Mouse (Mus musculus) C2C12 (cell line): Measurements from ENCODE around the gene Rnf220. TPM values are rescaled to one million over a fixed set of nuclear protein-coding genes. Genes with fewer than 3 reads are reported as not detected.

Experiments used
- H3K27me3 ChIP-seq: one replicate; pipeline ENCODE4 v1.6.1; 2011; ENCODE audit not compliant: control insufficient read depth, insufficient read depth, insufficient read length
- H3K36me3 ChIP-seq: one replicate; pipeline ENCODE4 v1.6.1; 2011; ENCODE audit not compliant: control insufficient read depth, insufficient read depth
- H3K4me3 ChIP-seq: one replicate; pipeline ENCODE4 v1.5.1; 2011; ENCODE audit warnings: mild to moderate bottlenecking, control low read depth; ENCODE audit not compliant: poor library complexity, insufficient read depth, severe bottlenecking
- H3K79me2 ChIP-seq: one replicate; pipeline ENCODE4 v1.6.1; 2011; ENCODE audit not compliant: control insufficient read depth, insufficient read depth
- H3K79me3 ChIP-seq: one replicate; pipeline ENCODE4 v1.6.1; 2011; ENCODE audit warnings: low read depth, control low read depth
- H3ac ChIP-seq: one replicate; pipeline ENCODE3; 2011; ENCODE audit warnings: low read depth; ENCODE audit not compliant: control insufficient read depth, insufficient read length
- CEBPB ChIP-seq: IDR thresholded peaks from one replicate; pipeline ENCODE4 v1.6.1; 2011; ENCODE audit warnings: low read depth, mild to moderate bottlenecking, control low read depth, moderate library complexity
- CTCF ChIP-seq: IDR thresholded peaks from one replicate; pipeline ENCODE4 v1.5.1; 2011; ENCODE audit not compliant: control insufficient read depth, insufficient read depth, insufficient read length
- FOSL1 ChIP-seq: IDR thresholded peaks from one replicate; pipeline ENCODE4 v1.8.0; 2011; ENCODE audit warnings: mild to moderate bottlenecking, low read length; ENCODE audit not compliant: poor library complexity, insufficient read depth, severe bottlenecking
- MAX ChIP-seq: IDR thresholded peaks from one replicate; pipeline ENCODE4 v1.6.1; 2011; ENCODE audit warnings: mild to moderate bottlenecking, control low read depth
- MYOD1 ChIP-seq: IDR thresholded peaks from one replicate; pipeline ENCODE4 v1.6.1; 2011; ENCODE audit warnings: low read depth; ENCODE audit not compliant: control insufficient read depth, insufficient read length
- MYOG ChIP-seq: IDR thresholded peaks from one replicate; pipeline ENCODE4 v1.6.1; 2011; ENCODE audit not compliant: control insufficient read depth, insufficient read length; ENCODE audit errors: extremely low read depth
- USF1 ChIP-seq: IDR thresholded peaks from one replicate; pipeline ENCODE4 v1.6.1; 2011; ENCODE audit warnings: low read depth, mild to moderate bottlenecking, control low read depth, moderate library complexity
- polyA plus RNA-seq: library from polyadenylated mRNA; unstranded; fragments of >200 nt; fragmentation: generic; extraction: Trizol; gene quantifications from one replicate; pipeline ENCODE4 v1.2.1, GENCODE M21; 2012; ENCODE audit warnings: missing spikeins

Gene Rnf220
- polyA plus RNA-seq, 1 experiment, result 61.2 TPM

DNA sequence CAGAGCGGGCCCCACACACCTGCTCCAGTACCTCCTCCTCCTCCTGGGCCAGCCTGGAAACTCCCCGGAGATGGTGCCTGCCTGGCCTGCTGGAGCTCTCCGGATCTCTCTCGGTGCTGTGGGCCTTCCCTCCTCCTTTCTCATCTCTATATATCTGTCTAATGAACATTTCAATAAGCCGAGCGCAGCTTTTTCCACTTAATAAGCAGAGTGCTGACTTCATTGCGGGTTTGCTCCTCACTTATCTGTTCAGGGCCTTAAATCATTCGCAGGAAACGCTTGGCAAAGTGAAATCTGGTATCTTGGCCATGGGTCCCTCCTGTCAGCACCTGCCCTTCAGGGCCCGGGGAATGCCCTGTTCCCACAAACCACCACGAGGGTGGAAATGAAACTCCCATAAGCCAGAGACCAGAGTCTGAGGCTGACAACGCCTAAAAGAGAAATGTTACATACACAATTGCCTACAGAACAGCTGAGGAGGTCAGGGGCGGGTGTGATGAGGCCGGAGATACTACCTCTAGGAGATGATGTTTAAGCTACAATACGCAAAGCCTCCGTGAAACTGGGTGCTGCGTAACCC is 137.0 kb downstream of the Rnf220 start:
- H3K27me3 ChIP-seq, result peaks cover 67% of the 10 kb centered on the region
- no peak overlapping the region for H3ac ChIP-seq
- H3K4me3 ChIP-seq, result no peak overlapping the region
- no peak for TF ChIP-seq FOSL1
- no peaks in the 10 kb centered on the region for H3K79me2 ChIP-seq
- H3K36me3 ChIP-seq, result no peaks in the 10 kb centered on the region
- H3K79me3 ChIP-seq, result no peaks in the 10 kb centered on the region

DNA sequence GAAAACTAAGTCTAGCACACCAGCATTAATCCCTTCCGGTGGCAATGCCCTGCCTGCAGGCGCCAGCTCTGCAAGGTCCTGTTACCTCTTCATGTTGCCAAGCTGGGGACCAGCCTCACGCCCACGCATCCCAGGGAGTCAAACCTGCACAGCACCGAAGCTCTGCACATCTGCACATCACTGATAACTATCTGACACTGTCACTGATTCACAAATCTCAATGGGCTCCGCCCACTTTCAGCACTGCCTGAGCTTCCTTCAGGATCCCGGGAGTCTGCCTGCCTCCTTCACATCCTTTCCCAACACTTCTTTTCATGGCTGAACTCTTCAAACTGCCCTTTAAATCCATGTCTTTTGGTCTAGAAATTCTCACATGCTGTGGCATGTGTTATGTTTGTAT is 138.9 kb downstream of the Rnf220 start:
- no peak overlapping the region for H3ac ChIP-seq
- H3K27me3 ChIP-seq, result peaks cover 65% of the 10 kb centered on the region
- no peak overlapping the region for H3K4me3 ChIP-seq
- H3K79me2 ChIP-seq, result no peaks in the 10 kb centered on the region
- H3K36me3 ChIP-seq, result no peaks in the 10 kb centered on the region
- no peaks in the 10 kb centered on the region for H3K79me3 ChIP-seq
- TF ChIP-seq CTCF (no peak), MYOG (no peak), FOSL1 (no peak), USF1 (no peak), MAX (no peak), MYOD1 (no peak), CEBPB (no peak)

GRCm38 (mm10) chr4:117357104-117357503 is 139.7 kb downstream of the Rnf220 start:
- Histone ChIP-seq H3K79me2 (no peaks in the 10 kb centered on the region), H3K4me3 (no peak overlapping the region), H3K79me3 (no peaks in the 10 kb centered on the region), H3ac (no peak overlapping the region), H3K36me3 (no peaks in the 10 kb centered on the region), H3K27me3 (peaks cover 58% of the 10 kb centered on the region)
- no peak for TF ChIP-seq CEBPB
- TF ChIP-seq MYOG, result no peak
- TF ChIP-seq MAX, result no peak
- TF ChIP-seq CTCF, result no peak
- TF ChIP-seq FOSL1, result no peak
- no peak for TF ChIP-seq USF1
- no peak for TF ChIP-seq MYOD1

- TF ChIP-seq CEBPB (no peak), MYOG (no peak), USF1 (no peak), MYOD1 (no peak), FOSL1 (no peak), CTCF (no peak), MAX (no peak)
- H3ac ChIP-seq, result no peak overlapping the region
- peaks cover 52% of the 10 kb centered on the region for H3K27me3 ChIP-seq
These were observed 140.6 kb downstream of the Rnf220 start for GRCm38 (mm10) chr4:117356223-117356622.

DNA sequence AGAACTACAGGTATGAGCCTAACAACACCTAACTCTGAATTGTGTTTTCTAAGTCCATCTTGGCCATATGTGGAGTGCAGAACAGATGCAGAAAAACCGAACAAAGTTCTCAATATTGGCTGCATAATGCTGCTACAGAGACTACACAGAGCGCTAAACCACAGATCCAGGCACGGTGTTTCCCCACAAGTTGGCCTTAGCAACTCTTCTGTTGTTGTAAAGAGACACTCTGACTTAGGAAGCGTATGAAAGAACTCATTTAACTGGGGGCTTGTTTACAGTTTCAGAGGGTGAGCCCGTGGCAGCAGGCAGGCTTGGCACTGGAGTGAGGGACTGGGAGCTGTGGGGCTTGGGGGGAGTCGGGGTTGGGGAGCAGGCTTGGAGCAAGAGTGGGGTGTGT is 142.2 kb downstream of the Rnf220 start:
- no peaks in the 10 kb centered on the region for H3K79me2 ChIP-seq
- no peak overlapping the region for H3K4me3 ChIP-seq
- H3K27me3 ChIP-seq, result peaks cover 47% of the 10 kb centered on the region
- no peaks in the 10 kb centered on the region for H3K36me3 ChIP-seq
- no peak overlapping the region for H3ac ChIP-seq
- H3K79me3 ChIP-seq, result no peaks in the 10 kb centered on the region
- no peak for TF ChIP-seq CTCF
- TF ChIP-seq USF1, result no peak
- no peak for TF ChIP-seq MYOD1
- TF ChIP-seq MYOG, result no peak
- no peak for TF ChIP-seq CEBPB
- no peak for TF ChIP-seq MAX
- no peak for TF ChIP-seq FOSL1

More at GRCm38 (mm10) chr4:117356223-117356622, 140.6 kb downstream of the Rnf220 start:
- no peaks in the 10 kb centered on the region for H3K36me3 ChIP-seq
- H3K79me2 ChIP-seq, result no peaks in the 10 kb centered on the region
- no peak overlapping the region for H3K4me3 ChIP-seq
- H3K79me3 ChIP-seq, result no peaks in the 10 kb centered on the region

GRCm38 (mm10) chr4:117352957-117353356 is 143.9 kb downstream of the Rnf220 start:
- Histone ChIP-seq H3K27me3 (peaks cover 44% of the 10 kb centered on the region), H3K79me2 (no peaks in the 10 kb centered on the region), H3K36me3 (no peaks in the 10 kb centered on the region), H3K79me3 (no peaks in the 10 kb centered on the region), H3ac (no peak overlapping the region), H3K4me3 (no peak overlapping the region)
- TF ChIP-seq MYOD1 (no peak), MAX (no peak), FOSL1 (no peak), CTCF (no peak), MYOG (no peak), USF1 (no peak), CEBPB (no peak)
